Mouse (Mus musculus): ENCODE results near the gene Klk1b26. TPM values are rescaled to one million over a fixed set of nuclear protein-coding genes. Genes with fewer than 3 reads are reported as not detected.
"Not testable (repeated sequence)": the region's sequence is repeated elsewhere in the genome, so short reads cannot be mapped to it uniquely, and the experiment has no call there.

Gene Klk1b26
- polyA plus RNA-seq (2015; fragmentation: Nextera tagmentation; extraction: Ambion mirVana), result not detected in 2 replicates

DNA sequence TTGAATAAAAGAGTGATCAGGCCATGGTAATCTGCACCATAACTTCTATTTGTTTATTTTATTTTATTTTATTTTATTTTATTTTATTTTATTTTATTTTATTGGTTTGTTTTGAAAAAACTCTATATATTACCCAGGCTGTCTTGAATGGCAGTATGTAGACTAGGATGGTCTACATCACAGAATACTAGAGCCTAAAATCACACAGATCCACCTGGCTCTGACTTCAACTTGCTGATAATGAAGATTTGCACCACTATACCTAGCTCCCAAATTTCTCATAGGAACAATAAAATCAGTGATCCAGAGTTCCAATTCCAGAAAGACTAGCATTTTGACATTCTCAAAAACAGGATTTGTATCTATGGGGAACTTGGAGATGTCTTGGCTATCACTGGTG is at the start of gene Klk1b26:
Gene Klk1b26 (plus strand): TSS at position 301 of the 400 bp plus-strand sequence.
- H3K4me1 ChIP-seq; H3K27ac ChIP-seq (replicated peaks); ATAC-seq (replicated peaks); H3K9me3 ChIP-seq; H3K36me3 ChIP-seq; H3K27me3 ChIP-seq; H3K4me3 ChIP-seq; H3K4me2 ChIP-seq (replicated peaks); H3K9ac ChIP-seq (replicated peaks): not testable (repeated sequence)

DNA sequence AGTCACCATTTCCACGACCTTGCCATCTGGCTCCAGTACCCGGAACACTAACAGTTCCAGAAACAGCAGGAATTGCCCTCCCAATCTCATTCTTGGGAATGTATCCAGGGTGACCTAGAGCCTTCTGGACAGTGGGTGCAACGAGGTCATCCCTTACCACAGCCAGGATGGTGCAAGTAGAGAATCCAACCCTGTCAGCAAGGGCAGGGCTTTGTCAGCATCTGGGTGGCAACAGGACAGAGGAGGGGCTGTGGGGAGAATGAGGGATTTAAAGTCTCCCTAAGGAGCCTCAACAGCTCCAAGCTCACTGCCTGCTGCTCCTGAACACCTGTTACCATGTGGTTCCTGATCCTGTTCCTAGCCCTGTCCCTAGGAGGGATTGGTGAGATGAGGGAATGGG is 45.5 kb upstream of the Klk1b26 start, which contains the start of gene Klk1b1:
Gene Klk1b1 (plus strand): TSS at position 301 of the 400 bp plus-strand sequence.
- no peaks in the 10 kb centered on the region for H3K9me3 ChIP-seq
- H3K9ac ChIP-seq (replicated peaks), result no peak within 1 kb of the TSS
- H3K4me3 ChIP-seq, result no peak within 1 kb of the TSS
- H3K27me3 ChIP-seq, result no peaks in the 10 kb centered on the region
- ATAC-seq (replicated peaks), result no peak
- H3K4me2 ChIP-seq (replicated peaks), result no peak within 1 kb of the TSS
- no peak within 1 kb of the TSS for H3K27ac ChIP-seq (replicated peaks)
- 63% methylated on average over 3 of the region's 3 CpGs for WGBS
- H3K4me1 ChIP-seq, result no peaks in the 10 kb centered on the region
- H3K36me3 ChIP-seq, result no peaks in the 10 kb centered on the region

DNA sequence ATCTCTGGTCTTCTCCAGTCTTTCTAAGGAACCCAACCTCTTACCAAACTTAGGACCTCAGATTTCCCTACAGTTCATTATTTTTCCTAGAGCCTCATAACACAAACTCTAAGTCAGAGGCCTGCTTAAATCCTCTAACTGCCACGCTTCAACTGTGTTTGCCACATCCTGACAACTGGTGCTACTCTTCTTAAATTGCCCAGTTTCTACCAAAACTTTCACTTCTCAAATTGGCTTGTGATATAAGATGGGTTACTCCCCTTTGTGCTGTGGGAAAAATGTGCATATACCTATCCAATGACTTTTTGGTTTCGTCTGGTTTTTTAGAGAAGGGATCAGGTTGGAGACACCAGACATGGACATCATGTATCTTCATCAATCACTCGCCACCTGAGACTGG is 44.9 kb upstream of the Klk1b26 start:
- Histone ChIP-seq H3K4me2 (replicated peaks) (no peak overlapping the region), H3K9me3 (no peaks in the 10 kb centered on the region), H3K9ac (replicated peaks) (no peak overlapping the region), H3K27me3 (no peaks in the 10 kb centered on the region), H3K36me3 (no peaks in the 10 kb centered on the region), H3K27ac (replicated peaks) (no peak overlapping the region), H3K4me1 (no peaks in the 10 kb centered on the region), H3K4me3 (no peak overlapping the region)
- ATAC-seq (replicated peaks), result no peak
- WGBS, result 83% methylated on average over 3 of the region's 3 CpGs

DNA sequence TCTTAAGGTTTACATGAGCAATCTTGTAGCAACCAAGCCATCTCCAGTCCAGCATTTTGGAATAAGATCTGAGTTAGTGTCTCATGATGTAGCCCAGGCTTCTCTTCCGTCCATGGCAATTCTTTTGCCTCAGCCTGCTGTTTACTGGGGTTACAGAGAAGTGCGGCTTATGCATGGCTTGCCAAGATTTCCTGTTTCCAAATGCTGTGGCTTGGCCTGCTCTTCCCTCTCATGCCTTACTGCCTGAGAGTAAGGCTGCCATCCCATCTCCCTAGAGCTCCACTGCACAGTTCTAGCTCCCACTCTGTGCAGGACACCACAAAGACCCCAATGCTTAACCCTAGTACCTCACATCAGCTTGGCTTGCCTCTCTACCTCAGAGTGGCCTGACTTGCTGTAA is 44.4 kb upstream of the Klk1b26 start:
- no peaks in the 10 kb centered on the region for H3K9me3 ChIP-seq
- no peaks in the 10 kb centered on the region for H3K4me1 ChIP-seq
- no peaks in the 10 kb centered on the region for H3K27me3 ChIP-seq
- no peak overlapping the region for H3K27ac ChIP-seq (replicated peaks)
- no peak overlapping the region for H3K4me3 ChIP-seq
- H3K36me3 ChIP-seq, result no peaks in the 10 kb centered on the region
- 85% methylated on average over 2 of the region's 2 CpGs for WGBS
- no peak for ATAC-seq (replicated peaks)
- H3K4me2 ChIP-seq (replicated peaks), result no peak overlapping the region
- H3K9ac ChIP-seq (replicated peaks), result no peak overlapping the region

DNA sequence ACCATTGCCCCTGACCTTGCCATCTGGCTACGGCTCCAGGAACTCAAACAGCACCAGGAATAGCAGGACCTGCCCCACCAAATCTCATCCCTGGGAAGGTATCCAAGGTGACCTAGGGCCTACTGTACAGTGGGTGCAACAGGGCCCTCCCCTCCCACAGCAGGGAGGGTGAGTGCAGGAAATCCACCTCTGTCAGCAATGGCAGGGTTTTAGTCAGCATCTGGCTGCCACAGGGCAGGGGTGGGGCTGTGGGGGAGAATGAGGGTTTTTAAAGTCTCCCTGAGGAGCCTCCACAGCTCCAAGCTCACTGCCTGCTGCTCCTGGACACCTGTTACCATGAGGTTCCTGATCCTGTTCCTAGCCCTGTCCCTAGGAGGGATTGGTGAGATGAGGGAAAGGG is 36.2 kb upstream of the Klk1b26 start, which contains the start of gene Klk1b9:
Gene Klk1b9 (plus strand): TSS at position 301 of the 400 bp plus-strand sequence.
- not testable (repeated sequence) for H3K4me3 ChIP-seq, H3K36me3 ChIP-seq
- WGBS, result 77% methylated on average over 1 of the region's 1 CpGs

DNA sequence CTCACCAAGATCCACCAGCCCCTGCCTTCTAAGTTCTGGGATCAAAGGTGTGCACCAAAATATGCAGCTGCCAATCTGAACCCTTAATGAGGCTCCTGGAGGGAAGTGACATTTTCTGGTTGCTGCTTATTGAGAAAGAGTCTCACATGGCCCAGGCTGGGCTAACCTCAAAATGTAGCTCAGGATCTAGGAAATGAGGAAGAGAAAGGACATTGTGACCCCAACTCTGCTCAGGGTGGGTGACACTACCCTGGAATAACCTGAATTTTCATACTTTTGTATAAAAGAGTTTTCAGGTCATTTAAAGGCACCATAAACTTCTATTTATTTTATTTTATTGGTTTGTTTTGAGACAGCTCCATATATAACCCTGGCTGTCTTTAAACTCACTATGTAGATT is 26.3 kb upstream of the Klk1b26 start:
- H3K4me3 ChIP-seq, result no peak overlapping the region
- no peak for ATAC-seq (replicated peaks)
- no peaks in the 10 kb centered on the region for H3K4me1 ChIP-seq
- H3K4me2 ChIP-seq (replicated peaks), result no peak overlapping the region
- no peaks in the 10 kb centered on the region for H3K27me3 ChIP-seq
- no peak overlapping the region for H3K9ac ChIP-seq (replicated peaks)
- no peaks in the 10 kb centered on the region for H3K9me3 ChIP-seq
- H3K27ac ChIP-seq (replicated peaks), result no peak overlapping the region
- H3K36me3 ChIP-seq, result no peaks in the 10 kb centered on the region

More for the DNA sequence above, 36.2 kb upstream of the Klk1b26 start, which contains the start of gene Klk1b9:
- not testable (repeated sequence) for H3K27ac ChIP-seq (replicated peaks); H3K27me3 ChIP-seq; H3K9me3 ChIP-seq; H3K4me1 ChIP-seq; H3K9ac ChIP-seq (replicated peaks); H3K4me2 ChIP-seq (replicated peaks); ATAC-seq (replicated peaks)

DNA sequence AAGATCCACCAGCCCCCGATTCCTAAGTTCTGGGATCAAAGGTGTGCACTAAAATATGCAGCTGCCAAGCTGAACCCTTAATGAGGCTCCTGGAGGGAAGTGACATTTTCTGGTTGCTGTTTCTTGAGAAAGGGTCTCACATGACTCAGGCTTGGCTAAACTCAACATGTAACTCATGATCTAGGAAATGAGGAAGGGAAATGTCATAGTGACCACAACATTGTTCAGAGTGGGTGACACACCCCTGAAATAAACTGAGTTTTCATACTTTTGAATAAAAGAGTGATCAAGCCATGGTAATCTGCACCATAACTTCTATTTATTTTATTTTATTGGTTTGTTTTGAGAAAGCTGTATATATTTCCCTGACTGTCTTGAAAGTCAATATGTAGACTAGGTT is 17.1 kb upstream of the Klk1b26 start:
- ATAC-seq (replicated peaks); H3K4me1 ChIP-seq; H3K9me3 ChIP-seq; H3K9ac ChIP-seq (replicated peaks); H3K36me3 ChIP-seq; H3K4me2 ChIP-seq (replicated peaks); H3K27ac ChIP-seq (replicated peaks); H3K27me3 ChIP-seq; H3K4me3 ChIP-seq: not testable (repeated sequence)
- 81% methylated on average over 1 of the region's 1 CpGs for WGBS

DNA sequence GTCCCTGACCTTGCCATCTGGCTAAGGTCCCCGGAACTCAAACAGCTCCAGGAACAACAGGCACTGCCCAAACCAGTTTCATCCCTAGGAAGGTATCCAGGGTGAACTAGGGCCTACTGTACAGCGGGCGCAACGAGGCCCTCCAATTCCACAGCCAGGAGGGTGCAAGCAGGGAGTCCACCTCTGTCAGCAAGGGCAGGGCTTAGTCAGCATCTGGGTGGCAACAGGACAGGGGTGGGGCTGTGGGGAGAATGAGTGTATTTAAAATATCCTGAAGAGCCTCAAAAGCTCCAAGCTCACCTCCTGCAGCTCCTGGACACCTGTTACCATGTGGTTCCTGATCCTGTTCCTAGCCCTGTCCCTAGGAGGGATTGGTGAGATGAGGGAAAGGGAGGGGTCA is 16.4 kb upstream of the Klk1b26 start, which contains the start of gene Klk1b11:
Gene Klk1b11 (plus strand): TSS at position 301 of the 400 bp plus-strand sequence.
- not testable (repeated sequence) for H3K36me3 ChIP-seq; H3K4me2 ChIP-seq (replicated peaks); H3K4me1 ChIP-seq; H3K9ac ChIP-seq (replicated peaks); H3K27ac ChIP-seq (replicated peaks); H3K4me3 ChIP-seq; ATAC-seq (replicated peaks); H3K27me3 ChIP-seq; H3K9me3 ChIP-seq
- 92% methylated on average over 4 of the region's 4 CpGs for WGBS

DNA sequence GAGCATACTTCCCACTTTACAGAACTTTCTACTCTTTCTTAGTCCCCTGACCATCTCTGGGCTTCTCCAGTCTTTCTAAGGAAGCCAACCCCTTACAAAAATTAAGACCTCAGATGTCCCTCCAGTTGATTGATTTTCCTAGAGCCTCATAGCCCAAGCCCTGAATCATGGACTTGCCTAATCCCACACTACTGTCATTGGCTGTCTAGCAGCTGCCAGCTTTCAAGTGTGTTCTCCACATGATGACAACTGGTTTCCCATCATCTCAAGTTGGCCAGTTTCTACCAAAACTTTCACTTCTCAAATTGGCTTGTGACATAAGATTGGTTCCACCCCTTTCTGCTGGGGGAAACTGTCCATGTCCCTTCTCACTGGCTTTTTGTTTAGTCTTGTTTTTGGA is 7.1 kb upstream of the Klk1b26 start:
- H3K4me3 ChIP-seq, result no peak overlapping the region
- ATAC-seq (replicated peaks), result no peak

DNA sequence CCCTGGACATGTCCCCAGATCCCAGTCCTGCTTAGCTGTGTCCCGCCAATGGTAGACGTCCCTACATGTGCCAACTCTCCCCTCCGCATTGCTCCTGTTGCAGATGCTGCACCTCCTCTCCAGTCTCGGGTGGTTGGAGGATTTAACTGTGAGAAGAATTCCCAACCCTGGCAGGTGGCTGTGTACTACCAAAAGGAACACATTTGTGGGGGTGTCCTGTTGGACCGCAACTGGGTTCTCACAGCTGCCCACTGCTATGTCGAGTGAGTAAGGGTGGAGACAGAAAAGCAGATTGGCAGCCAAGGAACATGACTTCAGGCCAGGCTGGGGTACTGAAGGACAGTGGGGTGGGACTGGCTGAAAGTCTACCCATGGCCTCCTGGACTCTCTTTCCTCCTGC is 2.7 kb downstream of the Klk1b26 start:
- not testable (repeated sequence) for ATAC-seq (replicated peaks); H3K27ac ChIP-seq (replicated peaks); H3K4me3 ChIP-seq; H3K27me3 ChIP-seq; H3K36me3 ChIP-seq; H3K9me3 ChIP-seq; H3K9ac ChIP-seq (replicated peaks); H3K4me2 ChIP-seq (replicated peaks); H3K4me1 ChIP-seq
- WGBS, result 80% methylated on average over 6 of the region's 6 CpGs

More for the DNA sequence above, 7.1 kb upstream of the Klk1b26 start:
- Histone ChIP-seq H3K36me3 (no peaks in the 10 kb centered on the region), H3K27me3 (no peaks in the 10 kb centered on the region), H3K27ac (replicated peaks) (no peak overlapping the region), H3K9ac (replicated peaks) (no peak overlapping the region), H3K4me2 (replicated peaks) (no peak overlapping the region), H3K4me1 (no peaks in the 10 kb centered on the region), H3K9me3 (no peaks in the 10 kb centered on the region)

DNA sequence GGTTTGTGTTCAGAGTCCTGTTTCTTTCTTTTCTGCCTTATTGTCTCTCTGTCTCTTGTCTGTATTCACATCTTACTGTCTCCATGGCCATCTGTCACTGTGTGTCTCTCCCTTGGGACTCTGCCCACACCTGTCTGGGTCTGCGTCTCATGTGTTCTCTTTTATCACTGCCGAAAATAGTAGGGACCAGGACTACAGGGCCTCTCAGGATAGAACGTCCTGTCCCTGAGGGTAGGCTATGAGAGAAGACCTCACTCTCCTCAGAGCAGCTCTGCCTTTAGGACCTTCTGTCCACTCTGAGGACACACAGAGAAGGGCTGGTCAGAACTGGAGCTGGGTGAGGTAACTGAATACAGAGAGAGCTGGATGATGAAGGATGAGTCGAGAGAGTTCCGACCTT is 3.1 kb downstream of the Klk1b26 start:
- no peak for ATAC-seq (replicated peaks)
- H3K4me2 ChIP-seq (replicated peaks), result no peak overlapping the region
- H3K36me3 ChIP-seq, result no peaks in the 10 kb centered on the region
- WGBS, result 86% methylated on average over 5 of the region's 5 CpGs
- H3K9ac ChIP-seq (replicated peaks), result no peak overlapping the region
- no peaks in the 10 kb centered on the region for H3K9me3 ChIP-seq
- no peak overlapping the region for H3K4me3 ChIP-seq
- no peak overlapping the region for H3K27ac ChIP-seq (replicated peaks)
- no peaks in the 10 kb centered on the region for H3K4me1 ChIP-seq
- no peaks in the 10 kb centered on the region for H3K27me3 ChIP-seq

DNA sequence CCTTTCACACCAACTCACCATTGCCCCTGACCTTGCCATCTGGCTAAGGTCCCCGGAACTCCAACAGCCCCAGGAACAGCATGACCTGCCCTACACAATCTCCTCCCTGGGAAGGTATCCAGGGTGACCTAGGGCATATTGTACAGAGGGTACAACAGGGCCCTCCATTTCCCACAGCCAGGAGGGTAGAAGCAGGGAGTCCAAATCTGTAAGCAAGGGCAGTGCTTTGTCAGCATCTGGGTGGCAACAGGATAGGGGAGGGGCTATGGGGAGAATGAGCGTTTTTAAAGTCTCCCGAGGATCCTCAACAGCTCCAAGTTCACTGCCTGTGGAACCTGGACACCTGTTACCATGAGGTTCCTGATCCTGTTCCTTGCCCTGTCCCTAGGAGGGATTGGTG is 40.0 kb downstream of the Klk1b26 start, which contains the start of gene Klk1b27:
Gene Klk1b27 (plus strand): TSS at position 301 of the 400 bp plus-strand sequence.
- ATAC-seq (replicated peaks); H3K9me3 ChIP-seq; H3K27me3 ChIP-seq; H3K4me3 ChIP-seq; H3K4me1 ChIP-seq; H3K9ac ChIP-seq (replicated peaks); H3K27ac ChIP-seq (replicated peaks); H3K4me2 ChIP-seq (replicated peaks); H3K36me3 ChIP-seq: not testable (repeated sequence)
- WGBS, result 70% methylated on average over 3 of the region's 3 CpGs
